Mouse (Mus musculus): ENCODE results near the gene Inhba.

The Inhba gene

GRCm38 (mm10) chr13:16023070-16024039 lies 11.7 kb downstream of the Inhba start:
- no peak for DNase-seq (ENCODE audit: low spot score)

GRCm38 (mm10) chr13:16030557-16031057 lies 19.0 kb downstream of the Inhba start:
- DNase-seq (ENCODE audit: low spot score): no peak

- no peak for DNase-seq (ENCODE audit: low spot score)
Measured at GRCm38 (mm10) chr13:16032425-16032824, 20.8 kb downstream of the Inhba start.

GRCm38 (mm10) chr13:16032935-16033592 lies 21.4 kb downstream of the Inhba start:
- DNase-seq (ENCODE audit: low spot score): no peak

GRCm38 (mm10) chr13:16069079-16069478 lies 57.4 kb downstream of the Inhba start:
- DNase-seq (ENCODE audit: low spot score): no peak

- DNase-seq (ENCODE audit: low spot score): no peak
Measured at GRCm38 (mm10) chr13:16077276-16077675, 65.6 kb downstream of the Inhba start.

- no peak for DNase-seq (ENCODE audit: low spot score)
Measured at GRCm38 (mm10) chr13:16078216-16078731, 66.6 kb downstream of the Inhba start.

- no peak for DNase-seq (ENCODE audit: low spot score)
Measured at GRCm38 (mm10) chr13:16080205-16080604, 68.6 kb downstream of the Inhba start.
